Mouse (Mus musculus): ENCODE measurements at regions not wholly inside any gene's neighbourhood (a gene's known extent, or its start where the extent isn't known, plus 50 kb on each side); places are given as distances from the start of the nearest gene placed in this dataset.

- no peak for TF ChIP-seq POLR2A (IDR thresholded peaks at IDR 0.05; ENCODE audit: insufficient read depth, low read depth, low read length)
- no peak for TF ChIP-seq CTCF (IDR thresholded peaks at IDR 0.05; ENCODE audit: insufficient read depth, low read depth, low read length)
These were observed 136.3 kb downstream of the AI429214 start for GRCm38 (mm10) chr8:37129670-37130069.
